Mouse (Mus musculus) kidney, postnatal 4 days (tissue): ENCODE measurements around the gene Retreg2.
A peak's percentile ranks its signal among the peaks of the same experiment; 100 is the strongest.

ENCODE experiments used
- DNase-seq, 2 experiments: peaks; one replicate each; pipeline ENCODE4 v3.0.0; 2021; ENCODE audit warnings: mixed read lengths in 2 of 2

Retreg2 gene

DNA sequence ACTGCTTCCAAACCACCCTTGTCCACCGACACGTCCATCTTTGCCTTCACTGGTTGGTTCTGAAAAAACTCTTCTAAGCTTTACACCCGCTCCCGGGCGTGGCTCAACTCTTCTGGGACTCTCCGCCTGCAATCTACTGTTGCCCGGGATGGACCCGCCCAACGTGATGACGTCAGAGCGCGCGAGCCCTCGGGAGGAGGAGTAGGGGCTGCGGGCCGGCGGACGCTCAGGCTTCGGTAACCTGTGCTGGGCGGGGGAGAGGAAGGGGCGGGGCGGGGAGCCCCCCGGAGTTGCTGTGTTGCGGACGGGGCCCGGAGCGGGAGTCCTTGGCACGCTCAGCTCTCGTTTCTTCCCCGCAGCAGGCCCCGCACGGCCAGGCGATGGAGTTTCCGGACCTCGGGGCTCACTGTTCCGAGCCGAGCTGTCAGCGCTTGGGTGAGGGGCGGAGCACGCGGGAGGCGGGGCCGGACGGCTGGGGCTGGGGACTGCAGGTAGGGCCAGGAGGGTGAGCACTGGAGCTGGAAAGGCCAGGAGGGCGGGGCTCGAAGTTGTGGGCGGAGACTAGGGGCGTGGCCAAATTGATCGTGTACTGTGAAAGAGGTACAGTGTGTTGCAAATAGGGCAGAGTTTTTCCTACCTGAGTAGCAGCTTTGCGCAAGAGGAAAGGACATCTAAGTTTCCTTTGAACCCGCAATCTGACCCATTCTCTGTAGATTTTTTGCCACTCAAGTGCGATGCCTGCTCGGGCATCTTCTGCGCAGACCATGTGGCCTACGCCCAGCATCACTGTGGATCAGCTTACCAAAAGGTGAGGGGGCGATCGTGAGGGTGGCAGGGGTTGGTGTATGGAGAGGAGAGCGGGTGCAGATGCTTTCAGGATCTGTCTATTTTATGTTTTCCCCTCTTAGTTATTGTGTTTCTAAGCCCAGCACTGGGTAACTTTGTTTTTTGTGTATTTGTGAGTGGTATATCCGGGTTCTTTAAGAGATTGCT, 26.2 kb downstream of the Retreg2 start, which contains the start of gene Zfand2b:
Gene Zfand2b (plus strand): TSS at position 175 of the 993 bp plus-strand sequence.
- peak; percentile 98 to 99 for DNase-seq

DNA sequence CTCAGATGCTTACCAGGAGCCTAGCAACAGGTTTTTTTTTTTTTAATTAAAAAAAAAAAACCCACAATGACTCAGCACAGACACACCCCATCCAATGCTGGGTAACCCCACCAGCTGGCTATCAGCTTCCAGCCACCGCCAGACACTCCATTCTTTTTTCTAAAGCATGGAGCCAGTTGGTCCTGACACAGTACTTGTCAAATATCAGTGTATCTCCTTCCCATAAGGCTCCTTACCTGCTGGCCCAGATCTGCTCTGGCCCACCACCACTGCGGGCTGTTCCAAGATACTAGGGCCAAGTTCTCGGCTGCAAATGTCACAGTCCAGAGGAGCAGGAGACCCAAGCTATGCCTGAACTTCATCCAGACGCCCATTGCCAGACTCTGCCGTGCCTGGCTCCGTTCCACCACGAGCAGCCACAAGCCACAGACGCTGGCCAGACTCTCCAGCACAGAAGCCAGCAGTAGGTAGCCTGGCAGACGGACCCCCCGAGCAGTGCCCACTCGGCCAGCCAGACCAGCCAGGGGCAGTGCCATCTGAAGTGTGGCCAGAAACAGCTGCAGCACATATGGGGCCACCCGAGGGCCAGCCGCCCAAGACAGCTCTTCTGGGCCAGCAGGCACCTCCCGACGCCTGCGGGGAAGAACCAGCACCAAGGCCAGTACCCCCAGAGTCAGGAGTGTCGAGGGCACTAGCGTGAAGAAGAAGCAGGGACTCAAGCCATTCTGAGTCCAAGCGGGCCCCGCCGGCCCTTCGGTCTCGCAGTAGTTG, 36.9 kb downstream of the Retreg2 start:
- no peak for DNase-seq

DNA sequence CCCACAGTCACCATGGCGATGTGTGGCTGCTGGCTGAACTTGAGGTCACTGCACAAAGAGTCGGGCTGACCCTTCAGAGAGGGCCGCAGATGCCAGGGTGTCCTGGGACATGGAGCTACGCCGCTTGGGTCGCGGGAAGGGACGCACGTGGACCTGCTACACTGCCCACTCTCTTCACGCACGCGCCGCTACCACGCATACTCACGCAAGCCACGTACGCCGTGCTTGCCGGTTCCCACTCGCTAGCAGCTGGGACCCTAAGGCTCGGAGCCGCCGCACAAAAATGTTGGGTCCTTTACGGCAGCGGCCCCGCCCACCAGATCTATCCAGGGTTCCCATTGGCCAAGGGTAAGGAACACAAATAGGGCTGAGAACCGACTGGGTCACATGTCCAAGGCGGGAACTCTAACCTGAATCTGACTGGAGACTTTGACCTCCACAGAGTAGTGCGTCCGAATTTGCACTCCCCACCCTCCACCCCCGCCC, 37.6 kb downstream of the Retreg2 start, which contains the start of gene Abcb6:
Gene Abcb6 (minus strand): TSS at position 288 of the 486 bp plus-strand sequence.
- DNase-seq = peak; percentile 93 to 96

DNA sequence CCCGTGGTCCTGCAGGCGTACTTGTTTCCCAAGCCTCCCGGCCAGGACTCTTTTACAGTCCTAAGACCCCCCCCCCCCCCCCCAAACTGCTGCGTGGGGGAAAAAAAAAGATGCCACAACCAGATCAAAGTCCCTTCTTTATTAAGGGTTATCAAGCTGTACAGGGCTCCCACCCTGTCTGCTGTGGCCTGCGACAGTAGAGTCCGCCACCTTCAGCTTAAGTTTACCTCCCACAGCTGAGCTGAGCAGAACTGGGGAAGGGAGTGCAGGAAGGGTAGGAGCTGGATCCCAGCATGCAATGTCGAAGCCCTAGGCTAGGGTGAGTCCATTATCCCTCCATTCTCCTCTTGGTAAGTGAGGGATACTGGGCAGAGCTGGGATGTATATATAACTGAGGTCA, 38.2 kb downstream of the Retreg2 start:
- DNase-seq = no peak

DNA sequence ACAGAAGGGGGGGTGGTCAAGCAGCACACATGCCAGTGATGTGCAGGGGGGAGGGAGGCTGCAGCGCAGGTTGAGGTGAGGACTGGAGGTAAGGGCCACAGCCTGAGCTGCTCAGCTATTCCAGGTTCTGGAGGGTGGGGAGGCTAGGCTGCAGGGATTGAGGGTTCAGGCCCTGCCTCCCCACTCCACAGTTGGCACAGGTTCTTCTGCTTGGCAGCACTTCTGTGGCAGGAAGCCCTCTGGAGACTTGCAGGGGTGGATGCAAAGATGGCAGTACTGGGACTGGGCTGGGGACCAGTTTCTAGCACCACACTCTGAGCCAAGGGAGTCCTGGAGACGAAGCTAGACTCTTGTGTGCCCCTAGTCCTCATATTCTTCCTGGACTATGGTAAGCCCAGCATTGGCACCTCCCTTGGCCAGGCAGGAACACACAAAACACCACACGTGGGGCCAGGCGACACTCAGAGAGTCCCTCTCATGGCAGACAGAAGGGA, 38.8 kb downstream of the Retreg2 start:
- DNase-seq = no peak

DNA sequence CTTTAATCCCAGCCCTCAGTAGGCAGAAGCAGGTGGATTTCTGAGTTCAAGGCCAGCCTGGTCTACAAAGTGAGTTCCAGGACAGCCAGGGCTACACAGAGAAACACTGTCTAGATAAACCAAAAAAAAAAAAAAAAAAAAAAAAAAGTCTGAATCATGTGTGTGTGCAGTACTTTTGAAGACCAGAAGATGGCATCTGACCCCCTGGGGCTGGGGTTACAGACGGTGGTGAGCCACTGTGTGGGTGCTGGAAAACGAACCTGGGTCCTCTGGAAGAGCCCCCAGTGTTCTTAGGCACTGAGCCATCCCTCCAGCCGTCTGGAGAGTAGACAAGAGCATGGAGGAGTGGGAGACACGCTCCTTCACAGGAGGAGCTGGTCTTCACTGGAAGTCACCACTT, 39.6 kb downstream of the Retreg2 start:
- no peak for DNase-seq

DNA sequence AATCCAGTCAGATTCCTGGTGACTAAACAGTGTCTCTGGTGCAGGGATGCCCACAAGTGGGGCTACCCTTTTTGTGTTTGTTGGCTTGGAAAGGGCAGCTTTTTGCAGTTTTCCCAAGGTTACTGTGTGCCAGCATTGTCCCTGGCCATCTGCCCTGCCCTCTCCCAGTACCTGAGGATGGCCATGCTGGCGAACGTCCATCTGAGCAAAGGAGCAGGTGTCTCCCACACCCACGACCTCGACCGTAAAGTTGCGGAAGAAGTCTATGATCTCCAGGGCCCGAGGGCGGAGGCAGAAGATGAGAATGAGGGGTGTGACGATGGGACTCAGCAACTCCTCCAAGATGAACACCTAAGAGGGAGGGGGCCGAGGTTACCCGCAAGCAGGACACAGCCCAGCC, 42.9 kb downstream of the Retreg2 start:
- no peak for DNase-seq

DNA sequence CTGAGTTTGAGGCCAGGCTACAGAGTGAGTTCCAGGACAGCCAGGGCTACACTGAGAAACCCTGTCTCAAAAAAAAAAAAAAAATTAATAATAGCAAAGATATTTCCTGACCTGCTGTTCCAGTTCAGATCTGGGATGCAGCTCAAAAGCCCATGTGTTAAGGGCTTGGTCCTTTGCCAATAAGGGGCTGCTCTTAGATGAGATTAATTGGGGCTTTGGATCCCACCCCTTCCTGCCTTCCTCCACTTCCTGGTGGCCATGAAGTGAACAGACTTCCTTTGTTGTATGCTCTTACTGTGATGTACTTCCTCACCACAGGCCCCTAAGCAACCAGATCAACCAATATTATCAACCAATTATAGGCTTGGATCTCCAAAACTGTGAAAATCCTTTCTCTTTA, 44.5 kb downstream of the Retreg2 start:
- no peak for DNase-seq

DNA sequence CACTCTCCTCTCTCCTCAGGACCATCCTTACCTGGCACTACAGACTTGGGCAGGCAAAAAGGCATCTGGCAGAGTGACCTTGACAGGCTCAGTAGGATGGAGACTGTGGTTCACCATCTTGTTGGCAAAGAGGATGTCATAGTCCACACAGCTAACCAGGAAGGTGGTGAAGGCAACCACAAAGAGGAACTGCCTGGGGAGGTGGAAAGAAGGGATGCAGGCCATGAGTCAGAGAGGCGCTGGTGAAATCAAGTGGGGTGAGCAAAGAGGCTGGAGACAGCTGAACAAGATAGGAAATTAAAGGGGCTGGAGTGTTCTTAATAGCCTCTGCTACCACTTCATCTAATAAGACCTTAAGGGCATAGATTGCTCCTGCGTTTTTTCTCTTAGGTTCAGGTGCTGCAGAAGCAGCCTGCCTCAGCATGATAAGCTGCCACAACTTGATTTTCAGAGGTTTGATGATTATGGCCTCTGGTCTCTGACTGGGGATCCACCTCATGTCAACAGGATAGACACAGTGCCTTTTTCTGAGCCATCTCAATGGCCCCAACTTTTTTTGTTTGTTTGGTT, 45.4 kb downstream of the Retreg2 start:
- no peak for DNase-seq

DNA sequence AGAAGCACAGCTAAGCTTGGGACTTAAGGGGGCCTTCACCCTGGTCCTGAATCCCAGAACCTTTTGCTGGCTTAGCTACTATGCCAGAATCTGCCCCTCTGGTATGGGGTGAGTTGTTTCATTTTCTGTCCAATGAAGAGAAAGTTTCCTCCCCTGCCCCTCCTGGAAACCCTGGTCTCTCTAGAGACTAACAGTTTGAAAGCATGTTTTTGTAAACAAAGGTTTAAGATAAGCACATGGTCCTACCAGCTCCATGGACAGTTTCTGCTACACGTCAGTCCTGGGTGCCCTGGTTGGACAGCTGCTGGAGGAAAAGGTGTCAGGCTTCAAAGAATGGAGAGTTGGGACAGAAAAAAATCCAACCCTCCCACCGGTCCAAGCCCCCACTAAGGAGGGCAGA, 48.0 kb downstream of the Retreg2 start:
- DNase-seq = no peak

DNA sequence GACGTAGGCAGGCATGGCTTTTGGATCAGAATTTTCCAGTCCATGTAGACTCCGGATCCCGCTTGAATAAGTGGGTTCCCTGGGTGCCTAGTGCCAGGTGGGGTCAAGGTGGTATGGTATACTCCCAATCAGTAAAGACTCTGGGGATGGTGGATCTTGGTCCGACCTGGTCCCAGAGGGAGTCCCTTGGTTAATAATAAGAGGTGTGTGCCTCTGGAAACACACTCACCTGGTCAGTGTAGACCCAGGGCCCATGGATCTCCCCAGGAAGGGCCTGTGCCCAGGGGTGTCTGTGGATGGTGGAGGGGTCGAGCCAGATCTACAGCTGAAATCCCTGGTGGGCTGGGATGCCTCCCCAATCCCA, 48.7 kb downstream of the Retreg2 start:
- DNase-seq = no peak

DNA sequence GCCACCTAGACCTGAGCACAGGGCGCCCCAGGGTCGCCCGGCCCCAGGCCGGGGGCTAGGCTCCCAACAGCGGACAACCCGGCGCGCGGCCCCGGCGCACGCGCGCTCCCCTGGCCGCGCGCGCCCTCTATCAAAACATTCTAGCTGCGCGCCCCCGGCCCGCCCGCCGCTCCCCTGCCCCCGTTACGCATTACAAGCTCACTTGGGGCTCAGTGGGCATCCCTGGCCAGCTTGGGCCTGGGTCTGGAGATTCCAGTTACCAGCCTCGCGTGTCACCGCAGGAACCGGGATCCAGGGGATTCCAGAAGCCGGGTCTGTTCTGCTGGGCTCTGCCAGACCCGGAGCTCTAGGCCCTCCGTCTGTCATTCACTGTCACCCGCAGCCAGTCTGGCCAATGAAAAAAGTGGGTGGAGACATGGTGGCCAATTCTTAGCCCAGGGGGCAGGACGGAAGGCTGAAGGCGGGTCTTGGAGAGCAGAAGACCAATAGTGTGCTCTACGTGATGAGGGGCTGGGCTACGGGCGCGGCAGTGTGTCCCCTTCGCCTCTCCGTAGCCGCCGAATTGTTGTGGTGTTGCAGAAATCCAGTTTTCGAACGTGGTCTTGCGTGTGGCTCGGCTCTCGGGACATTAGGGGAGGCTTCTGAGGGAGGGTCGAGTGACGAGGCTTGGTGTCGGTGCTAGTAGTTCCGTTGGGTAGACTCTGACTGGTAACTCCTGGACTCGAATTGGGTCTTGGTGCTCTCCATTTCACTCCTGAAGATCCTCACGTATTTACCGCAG, 49.2 kb downstream of the Retreg2 start, which contains the start of the genes Ankzf1 and Atg9a:
Gene Ankzf1 (plus strand): TSS at position 530 of the 781 bp plus-strand sequence.
Gene Atg9a (minus strand): TSS at position 575 of the 781 bp plus-strand sequence.
- peak; percentile 91 to 96 for DNase-seq

DNA sequence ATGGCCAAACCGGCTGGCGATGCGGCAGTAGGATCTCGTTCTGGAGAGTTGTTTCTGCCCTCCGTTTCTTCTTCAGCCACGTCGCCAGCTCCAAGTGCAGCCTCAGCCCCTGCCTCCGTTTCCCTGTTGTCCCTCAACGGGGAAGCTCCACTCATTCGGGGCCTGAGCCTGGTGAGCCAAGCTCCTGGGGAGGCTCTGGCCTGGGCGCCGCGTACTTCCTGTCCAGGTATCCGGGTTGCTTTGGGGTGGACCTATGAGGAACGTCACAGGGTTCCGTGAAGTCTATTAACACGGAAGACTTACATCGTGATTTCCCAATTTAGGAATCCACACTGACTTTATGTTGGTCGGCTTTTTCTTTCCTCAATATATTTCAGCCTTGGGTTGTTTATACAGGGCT, 49.9 kb downstream of the Retreg2 start:
- DNase-seq = peak; percentile 58 to 70
